ENCODE assay signal across 23 mouse cellular contexts in genomic region chr8:88449534-88449933, GRCm38 (mm10).
DNase-seq lines count a peak whose midpoint lies in the region; ATAC-seq and TF ChIP-seq lines count a peak whose summit lies in the region.
"Had no signal": no experiment of that assay in that cellular context is flagged by ENCODE, and none has a peak within 500 bp of the region (broad histone marks: within the 10 kb centered on the region; RNA-seq: fewer than 3 reads in every experiment).

No protein-coding gene starts in this region.

- TF ChIP-seq EP300 in lung, postnatal 0 days (IDR thresholded peaks at IDR 0.05): no peak

- peak; percentile 43 to 63 for DNase-seq in adrenal gland, adult (ENCODE audit: inconsistent age in 2 of 2, low spot score in 1 of 2)
- no peak for DNase-seq in adrenal gland, adult 18-20 months (ENCODE audit: low spot score in 2 of 2)
- DNase-seq in cerebellum, postnatal 10 days: peak; percentile 56 to 59
- no peak for DNase-seq in cerebellum, adult 11 months
- no peak for DNase-seq in lung, postnatal 0 days (ENCODE audit: low spot score)
- DNase-seq in lung, adult 18-20 months: no peak
- DNase-seq in right cerebral cortex, postnatal 10 days (ENCODE audit: low spot score in 2 of 2): no peak
- DNase-seq: gastrocnemius, postnatal 25 days; heart, adult 2 months; heart, postnatal 14 days; kidney, adult 9 months; kidney, postnatal 14 days; lung, adult 2 months; right cerebral cortex, postnatal 14 days; thymus, postnatal 14 days had no signal

- H3K27me3 ChIP-seq in lung, postnatal 0 days (replicated peaks; ENCODE audit: insufficient read depth, low read length): no peaks in the 10 kb centered on the region; the same call in 1 of the 2 replicates

- H3K4me3 ChIP-seq in lung, postnatal 0 days (ENCODE audit: low read depth, low read length): no peak overlapping the region
- H3K4me3 ChIP-seq: forebrain, embryonic 12.5 days; heart, adult 2 months; heart, embryonic 13.5 days; hindbrain, embryonic 15.5 days; limb, embryonic 13.5 days; liver, embryonic 12.5 days; midbrain, embryonic 13.5 days had no signal

- 68% methylated on average over 5 of the region's 5 CpGs for WGBS in lung, postnatal 0 days

- no peak for TF ChIP-seq CTCF in lung, postnatal 0 days (IDR thresholded peaks at IDR 0.05)

- no peaks in the 10 kb centered on the region for H3K9me3 ChIP-seq in lung, postnatal 0 days (ENCODE audit: low read length)
- H3K9me3 ChIP-seq: forebrain, embryonic 12.5 days; heart, embryonic 13.5 days; hindbrain, embryonic 15.5 days; limb, embryonic 13.5 days; liver, embryonic 12.5 days; midbrain, embryonic 13.5 days had no signal

- ATAC-seq in lung, postnatal 0 days: no peak
- ATAC-seq: activated CD4-positive, CD25-positive, alpha-beta regulatory T cell, adult 4 months; intestine, embryonic 16.5 days; liver, embryonic 12.5 days; midbrain, embryonic 13.5 days had no signal

- H3K27ac ChIP-seq in lung, postnatal 0 days (ENCODE audit: low read length): peak overlapping the region; percentile 20; the same call in 1 of the 2 replicates
- H3K27ac ChIP-seq: forebrain, embryonic 12.5 days; heart, adult 2 months; heart, embryonic 13.5 days; hindbrain, embryonic 15.5 days; limb, embryonic 13.5 days; liver, embryonic 12.5 days; midbrain, embryonic 13.5 days had no signal

- H3K9ac ChIP-seq in lung, postnatal 0 days (replicated peaks; ENCODE audit: low read depth): no peak overlapping the region
- H3K9ac ChIP-seq: forebrain, embryonic 12.5 days; heart, embryonic 13.5 days; hindbrain, embryonic 15.5 days; limb, embryonic 13.5 days; liver, embryonic 12.5 days; midbrain, embryonic 13.5 days had no signal

- peaks cover 31% of the 10 kb centered on the region for H3K4me1 ChIP-seq in lung, postnatal 0 days (ENCODE audit: insufficient read depth, low read depth, low read length)

- H3K4me2 ChIP-seq in lung, postnatal 0 days (replicated peaks; ENCODE audit: low read depth, low read length): no peak overlapping the region
- H3K4me2 ChIP-seq: forebrain, embryonic 12.5 days; heart, embryonic 13.5 days; hindbrain, embryonic 15.5 days; limb, embryonic 13.5 days; liver, embryonic 12.5 days; midbrain, embryonic 13.5 days had no signal

- no peaks in the 10 kb centered on the region for H3K36me3 ChIP-seq in lung, postnatal 0 days (ENCODE audit: insufficient read depth, low read length)
- H3K36me3 ChIP-seq: forebrain, embryonic 12.5 days; heart, embryonic 13.5 days; hindbrain, embryonic 15.5 days; limb, embryonic 13.5 days; liver, embryonic 12.5 days; midbrain, embryonic 13.5 days had no signal

Comparison
In these comparisons a context has a peak if more than half of its experiments do, and no peak if none do; other contexts are left out.
1. DNase-seq: peak in adrenal gland, adult (2 of 2) and cerebellum, postnatal 10 days (2 of 2); none in adrenal gland, adult 18-20 months (0 of 2), cerebellum, adult 11 months (single experiment), lung, postnatal 0 days (single experiment), lung, adult 18-20 months (0 of 2) and right cerebral cortex, postnatal 10 days (0 of 2).